In the genomic region with DNA sequence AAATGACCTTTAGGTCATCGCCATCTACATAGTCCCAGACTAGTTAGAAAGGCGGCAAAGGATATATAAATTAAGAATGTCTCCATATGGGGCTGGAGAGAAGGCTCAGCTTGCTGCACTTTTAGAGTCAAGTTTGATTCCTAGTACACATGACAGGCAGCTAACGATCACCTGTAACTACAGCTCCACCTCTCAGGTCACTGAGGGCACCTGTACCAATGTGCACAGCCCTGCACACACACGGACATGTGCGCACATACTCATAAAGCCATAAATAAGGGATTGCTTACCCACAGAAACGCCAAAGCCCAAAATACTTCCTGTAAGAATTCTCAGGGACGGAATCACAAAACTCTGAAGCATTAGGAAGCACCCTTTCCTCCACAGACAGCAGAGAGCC, we compare ENCODE assay signal across 32 mouse cellular contexts.
"Had no signal": no experiment of that assay in that cellular context is flagged by ENCODE, and none has a peak within 500 bp of the region (broad histone marks: within the 10 kb centered on the region; RNA-seq: fewer than 3 reads in every experiment).

No protein-coding gene starts in this region.

- H3K4me2 ChIP-seq: heart, embryonic 11.5 days; heart, embryonic 12.5 days; heart, embryonic 13.5 days; heart, embryonic 15.5 days; hindbrain, embryonic 12.5 days; hindbrain, embryonic 13.5 days; hindbrain, embryonic 14.5 days; hindbrain, embryonic 15.5 days; kidney, embryonic 15.5 days had no signal

- ATAC-seq: hindbrain, embryonic 16.5 days; hindbrain, postnatal 0 days; inflammation-experienced regulatory T-cells, adult 6 months had no signal

- H3K9me3 ChIP-seq: heart, embryonic 12.5 days; heart, embryonic 13.5 days; heart, embryonic 15.5 days; hindbrain, embryonic 10.5 days; hindbrain, embryonic 12.5 days; hindbrain, embryonic 13.5 days; hindbrain, embryonic 15.5 days; kidney, embryonic 15.5 days had no signal

- DNase-seq: heart, postnatal 10 days; heart, postnatal 14 days; heart, postnatal 36 days; heart, postnatal 4 days; kidney, adult 11 months; kidney, adult 18-20 months; kidney, adult 2 months; kidney, adult 8-10 months; kidney, adult 9 months; kidney, postnatal 10 days; kidney, postnatal 14 days; kidney, postnatal 25 days; kidney, postnatal 36 days; kidney, postnatal 4 days; layer of hippocampus, adult 9-11 months; layer of hippocampus, postnatal 36 days had no signal

- H3K27me3 ChIP-seq: heart, embryonic 12.5 days; heart, embryonic 13.5 days; heart, embryonic 15.5 days; hindbrain, embryonic 12.5 days; hindbrain, embryonic 13.5 days; hindbrain, embryonic 15.5 days; kidney, embryonic 15.5 days had no signal

- H3K27ac ChIP-seq: heart, embryonic 13.5 days; heart, embryonic 15.5 days; hindbrain, embryonic 10.5 days; hindbrain, embryonic 12.5 days; hindbrain, embryonic 13.5 days; hindbrain, embryonic 14.5 days; hindbrain, embryonic 15.5 days; hindbrain, postnatal 0 days; kidney, embryonic 15.5 days; kidney, postnatal 0 days; layer of hippocampus, adult 2 months; left cerebral cortex, adult 2 months had no signal

- H3K4me1 ChIP-seq: hindbrain, embryonic 10.5 days; hindbrain, embryonic 12.5 days; hindbrain, embryonic 13.5 days; hindbrain, embryonic 15.5 days; kidney, embryonic 15.5 days had no signal

- H3K4me3 ChIP-seq: heart, embryonic 12.5 days; heart, embryonic 13.5 days; heart, embryonic 15.5 days; hindbrain, embryonic 10.5 days; hindbrain, embryonic 12.5 days; hindbrain, embryonic 13.5 days; hindbrain, embryonic 15.5 days; kidney, embryonic 15.5 days; layer of hippocampus, adult 2 months; left cerebral cortex, adult 2 months had no signal

- H3K9ac ChIP-seq: heart, embryonic 12.5 days; heart, embryonic 13.5 days; heart, embryonic 15.5 days; hindbrain, embryonic 12.5 days; hindbrain, embryonic 13.5 days; hindbrain, embryonic 14.5 days; hindbrain, embryonic 15.5 days; kidney, embryonic 15.5 days had no signal
